Mouse (Mus musculus): ENCODE data around the gene Mapkapk2.

DNA sequence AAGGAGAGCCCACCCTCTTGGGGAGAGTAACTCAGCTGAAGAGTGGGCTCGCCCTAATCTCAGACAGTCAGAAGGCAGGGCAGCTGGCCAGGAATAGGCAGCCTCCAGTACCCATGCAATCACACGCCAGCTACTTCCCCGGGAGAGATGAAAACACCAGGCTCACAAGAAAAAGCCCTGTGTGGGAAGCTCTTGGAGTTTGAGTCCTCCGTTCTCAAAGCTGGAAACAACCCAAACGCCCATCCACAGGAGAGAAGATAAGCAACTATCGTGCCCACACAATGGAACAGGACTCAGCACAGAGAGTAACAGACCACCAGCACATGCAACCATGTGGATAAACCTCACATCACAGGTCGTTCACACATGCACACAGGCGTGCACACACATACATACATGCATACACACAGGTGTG is 23.1 kb downstream of the Mapkapk2 start:
- TF ChIP-seq CTCF (IDR thresholded peaks at IDR 0.05; ENCODE audit: low read depth, low read length) (no peak), EP300 (IDR thresholded peaks at IDR 0.05; ENCODE audit: insufficient read depth, low read depth, low read length) (no peak)

All from ES-Bruce4 (cell line).